Mouse (Mus musculus): ENCODE measurements at regions not wholly inside any gene's neighbourhood (a gene's known extent, or its start where the extent isn't known, plus 50 kb on each side); places are given as distances from the start of the nearest gene placed in this dataset.

DNA sequence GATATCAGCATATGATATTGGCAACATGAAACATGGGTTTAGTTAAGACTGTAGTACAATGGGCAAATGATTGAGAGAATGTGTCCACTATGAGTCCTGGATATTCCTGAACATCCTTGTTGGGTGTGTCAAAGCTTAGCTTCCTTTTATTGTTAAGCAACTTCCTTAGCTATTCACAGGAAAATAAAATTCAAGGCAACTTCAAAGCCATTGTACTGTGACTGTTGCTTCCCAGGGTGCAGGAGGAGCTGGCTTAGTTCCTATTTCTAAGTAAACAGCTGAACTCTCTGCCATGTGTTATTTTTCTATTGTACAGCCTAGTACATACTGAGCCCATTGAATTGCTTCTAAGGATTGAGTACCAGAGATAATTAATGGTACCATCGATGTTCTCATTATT, 87.0 kb upstream of the Htr2a start:
- no peak for ATAC-seq (replicated peaks; ENCODE audit: low FRiP score, poor library complexity, severe bottlenecking)

DNA sequence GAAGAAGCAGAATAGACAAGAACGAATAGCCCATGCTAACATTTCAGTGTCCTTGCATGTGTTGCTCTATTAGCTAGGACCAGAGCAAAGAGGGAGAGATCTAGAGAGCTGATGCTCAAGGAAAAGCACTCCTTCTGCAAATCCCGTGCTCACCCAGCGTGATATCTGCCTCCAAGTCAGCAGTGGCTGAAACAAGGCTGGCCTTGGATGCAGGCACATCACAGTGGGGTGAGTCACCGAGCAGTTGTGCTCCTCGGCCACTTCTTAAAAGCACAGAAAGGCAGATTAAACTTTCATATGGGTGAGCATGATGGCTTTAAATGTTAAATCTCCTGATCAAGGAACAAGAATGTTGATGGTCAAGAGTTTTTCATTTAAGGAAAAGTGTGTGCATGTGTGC, 82.3 kb upstream of the Htr2a start:
- ATAC-seq (replicated peaks; ENCODE audit: low FRiP score, poor library complexity, severe bottlenecking) = no peak
